Mouse (Mus musculus) brain, adult 10 weeks (tissue): ENCODE measurements around the gene Zkscan4. TPM values are rescaled to one million over a fixed set of nuclear protein-coding genes. Genes with fewer than 3 reads are reported as not detected.

Source experiments
- polyA plus RNA-seq: library from polyadenylated mRNA; stranded (reverse); fragments of 350-450 nt; fragmentation: Illumina TruSeq; extraction: RNeasy Lipid Tissue Mini Kit (QIAGEN cat#74804); gene quantifications from one replicate; pipeline ENCODE4 v1.2.3, GENCODE M21; 2015; ENCODE audit warnings: low read depth, low replicate concordance

The Zkscan4 gene
- 4.5 TPM for polyA plus RNA-seq

GRCm38 (mm10) chr13:21478759-21479670 is at the start of gene Zkscan4, which contains the start of gene Gm10065:
Gene Zkscan4 (plus strand): TSS chr13:21478907.
Gene Gm10065 (minus strand): TSS chr13:21479441.

GRCm38 (mm10) chr13:21440503-21441206 is 38.1 kb upstream of the Zkscan4 start, which contains the start of gene Pgbd1:
Gene Pgbd1 (minus strand): TSS chr13:21441058.

GRCm38 (mm10) chr13:21453449-21453848 is 25.3 kb upstream of the Zkscan4 start, which contains the start of gene Zscan26:
Gene Zscan26 (minus strand): TSS chr13:21453730.

GRCm38 (mm10) chr13:21468061-21469019 is 10.4 kb upstream of the Zkscan4 start, which contains the start of gene Nkapl:
Gene Nkapl (minus strand): TSS chr13:21468509.

GRCm38 (mm10) chr13:21495080-21495479 is 16.4 kb downstream of the Zkscan4 start, which contains the start of gene AK157302:
Gene AK157302 (plus strand): TSS chr13:21495223.

GRCm38 (mm10) chr13:21501182-21501581 is 22.5 kb downstream of the Zkscan4 start, which contains the start of gene Gm11273:
Gene Gm11273 (minus strand): TSS chr13:21501418.

GRCm38 (mm10) chr13:21530781-21531201 is 52.1 kb downstream of the Zkscan4 start, which contains the start of gene Zkscan8:
Gene Zkscan8 (minus strand): TSS chr13:21531120.

Other genes starting within 250 kb of the Zkscan4 start
- gene Gpx5, start 186.2 kb upstream of the Zkscan4 start, polyA plus RNA-seq: not detected
- gene Gpx6, start 166.8 kb upstream of the Zkscan4 start, polyA plus RNA-seq: 1.0 TPM
- gene Olfr1367, start 132.0 kb upstream of the Zkscan4 start, polyA plus RNA-seq: not detected
- gene Zscan12, start 116.1 kb upstream of the Zkscan4 start, polyA plus RNA-seq: 6.4 TPM
- gene Zkscan3, start 76.2 kb upstream of the Zkscan4 start, polyA plus RNA-seq: 31.8 TPM
- 2.6 TPM for gene Pgbd1, start 37.8 kb upstream of the Zkscan4 start, polyA plus RNA-seq
- 68.2 TPM for gene Zscan26, start 25.2 kb upstream of the Zkscan4 start, polyA plus RNA-seq
- gene Nkapl, start 10.4 kb upstream of the Zkscan4 start, polyA plus RNA-seq: 0.62 TPM
- gene Gm10065, start 534 bp downstream of the Zkscan4 start, polyA plus RNA-seq: not detected
- 2.2 TPM for gene AK157302, start 16.3 kb downstream of the Zkscan4 start, polyA plus RNA-seq
- 15.6 TPM for gene Gm11273, start 22.5 kb downstream of the Zkscan4 start, polyA plus RNA-seq
- gene Zkscan8, start 52.2 kb downstream of the Zkscan4 start, polyA plus RNA-seq: 8.6 TPM
- not detected for gene Olfr1366, start 63.9 kb downstream of the Zkscan4 start, polyA plus RNA-seq
- not detected for gene Olfr1535, start 81.0 kb downstream of the Zkscan4 start, polyA plus RNA-seq
- gene Olfr1364, start 102.9 kb downstream of the Zkscan4 start, polyA plus RNA-seq: not detected
- gene Olfr1362, start 135.1 kb downstream of the Zkscan4 start, polyA plus RNA-seq: not detected
- gene Olfr11, start 163.6 kb downstream of the Zkscan4 start, polyA plus RNA-seq: not detected
- not detected for gene Olfr1361, start 184.5 kb downstream of the Zkscan4 start, polyA plus RNA-seq
- not detected for gene Olfr1360, start 198.5 kb downstream of the Zkscan4 start, polyA plus RNA-seq
- gene Olfr1359, start 219.2 kb downstream of the Zkscan4 start, polyA plus RNA-seq: not detected
- not detected for gene Hist1h2bl, start 237.2 kb downstream of the Zkscan4 start, polyA plus RNA-seq
- gene Hist1h2ai, start 237.5 kb downstream of the Zkscan4 start, polyA plus RNA-seq: not detected
- gene Hist1h3h, start 238.8 kb downstream of the Zkscan4 start, polyA plus RNA-seq: not detected
- gene Hist1h2bm, start 243.1 kb downstream of the Zkscan4 start, polyA plus RNA-seq: not detected